Mouse (Mus musculus) limb, embryonic 13.5 days (tissue): ENCODE results near the gene Itm2a. TPM values are rescaled to one million over a fixed set of nuclear protein-coding genes. Genes with fewer than 3 reads are reported as not detected.

Experiments
- ATAC-seq: fragments of 200-750 bp; cut with Nextera tagmentation; 2 replicates; pipeline ENCODE4 v1.8.0; 2017; ENCODE audit warnings: low read depth, moderate number of reproducible peaks, moderate TSS enrichment; ENCODE audit not compliant: low FRiP score
- H3K27ac ChIP-seq: fragments of 300-500 bp; sonication (generic); 2 replicates; pipeline ENCODE4 v1.5.1; 2015; ENCODE audit warnings: inconsistent platforms, mild to moderate bottlenecking, moderate library complexity
- H3K27me3 ChIP-seq: fragments of 300-500 bp; sonication (generic); 2 replicates; pipeline ENCODE4 v1.6.1; 2015; ENCODE audit warnings: mild to moderate bottlenecking, inconsistent platforms
- H3K36me3 ChIP-seq: fragments of 300-500 bp; sonication (generic); 2 replicates; pipeline ENCODE4 v1.6.1; 2015; ENCODE audit warnings: inconsistent platforms, mild to moderate bottlenecking, moderate library complexity
- H3K4me1 ChIP-seq: fragments of 300-500 bp; sonication (generic); 2 replicates; pipeline ENCODE4 v1.6.1; 2015; ENCODE audit warnings: inconsistent platforms
- H3K4me2 ChIP-seq: fragments of 300-500 bp; sonication (generic); replicated peaks from 2 replicates; pipeline ENCODE4 v1.6.1; 2015; ENCODE audit warnings: inconsistent platforms, mild to moderate bottlenecking, moderate library complexity
- H3K4me3 ChIP-seq: fragments of 300-500 bp; sonication (generic); 2 replicates; pipeline ENCODE4 v1.5.1; 2015; ENCODE audit warnings: moderate library complexity, mild to moderate bottlenecking, inconsistent platforms
- H3K9ac ChIP-seq: fragments of 300-500 bp; sonication (generic); 2 replicates; pipeline ENCODE4 v1.6.1; 2015; ENCODE audit warnings: mild to moderate bottlenecking, inconsistent platforms
- H3K9me3 ChIP-seq: fragments of 300-500 bp; sonication (generic); 2 replicates; pipeline ENCODE4 v1.6.1; 2016; ENCODE audit warnings: inconsistent platforms
- WGBS: fragments of 180-500 bp; shearing (Covaris S2); methylation state at CpG from one replicate; pipeline ENCODE4 v1.1.7; 2015; 5-methylcytosine and 5-hydroxymethylcytosine counted together
- polyA plus RNA-seq: library from polyadenylated mRNA; unstranded; fragments of >200 nt; fragmentation: Nextera tagmentation; extraction: Ambion mirVana; gene quantifications from 2 replicates; pipeline ENCODE4 v1.2.1, GENCODE M21; 2015

Itm2a gene
- 1,138 and 1,166 TPM in 2 replicates for polyA plus RNA-seq

GRCm38 (mm10) chrX:107402915-107403912 lies at the start of gene Itm2a:
TSS of gene Itm2a (minus strand) at chrX:107403376.
- H3K27ac ChIP-seq, result peak within 1 kb of the TSS; percentile 84
- 18% methylated on average over 28 of the region's 30 CpGs for WGBS
- H3K9ac ChIP-seq, result peak within 1 kb of the TSS; percentile 75
- H3K4me1 ChIP-seq, result peaks cover 3% of the 10 kb centered on the region; the same call in 1 of the 2 replicates
- peak within 1 kb of the TSS; percentile 60 for H3K4me3 ChIP-seq
- peak within 1 kb of the TSS; percentile 60 for H3K4me2 ChIP-seq
- H3K9me3 ChIP-seq, result no peaks in the 10 kb centered on the region
- ATAC-seq, result peak; percentile 97
- H3K36me3 ChIP-seq, result no peaks in the 10 kb centered on the region
- H3K27me3 ChIP-seq, result no peaks in the 10 kb centered on the region

- no peak overlapping the region for H3K9ac ChIP-seq
- H3K36me3 ChIP-seq, result no peaks in the 10 kb centered on the region
- no peak overlapping the region for H3K4me2 ChIP-seq
- H3K4me3 ChIP-seq, result no peak overlapping the region
- ATAC-seq, result no peak
- WGBS, result 1% methylated on average over 2 of the region's 2 CpGs
- H3K27me3 ChIP-seq, result no peaks in the 10 kb centered on the region
- no peak overlapping the region for H3K27ac ChIP-seq
- H3K9me3 ChIP-seq, result no peaks in the 10 kb centered on the region
- H3K4me1 ChIP-seq, result no peaks in the 10 kb centered on the region
Measured at GRCm38 (mm10) chrX:107435887-107436286, 32.7 kb upstream of the Itm2a start.

- Histone ChIP-seq H3K4me1 (no peaks in the 10 kb centered on the region), H3K27ac (no peak overlapping the region), H3K27me3 (no peaks in the 10 kb centered on the region), H3K4me2 (no peak overlapping the region), H3K4me3 (no peak overlapping the region), H3K9me3 (no peaks in the 10 kb centered on the region), H3K9ac (no peak overlapping the region), H3K36me3 (no peaks in the 10 kb centered on the region)
- WGBS, result 84% methylated on average over 2 of the region's 2 CpGs
- ATAC-seq, result no peak
Measured at GRCm38 (mm10) chrX:107421304-107421703, 18.1 kb upstream of the Itm2a start.

- Histone ChIP-seq H3K27me3 (no peaks in the 10 kb centered on the region), H3K36me3 (no peaks in the 10 kb centered on the region), H3K4me2 (no peak overlapping the region), H3K9me3 (no peaks in the 10 kb centered on the region), H3K4me3 (no peak overlapping the region), H3K27ac (no peak overlapping the region), H3K4me1 (no peaks in the 10 kb centered on the region), H3K9ac (no peak overlapping the region)
- ATAC-seq, result no peak
- 65% methylated on average over 3 of the region's 3 CpGs for WGBS
Measured at GRCm38 (mm10) chrX:107417345-107417744, 14.2 kb upstream of the Itm2a start.

- no peak for ATAC-seq
- Histone ChIP-seq H3K9ac (no peak overlapping the region), H3K4me3 (no peak overlapping the region), H3K9me3 (no peaks in the 10 kb centered on the region), H3K36me3 (no peaks in the 10 kb centered on the region), H3K4me1 (no peaks in the 10 kb centered on the region), H3K4me2 (no peak overlapping the region), H3K27me3 (no peaks in the 10 kb centered on the region), H3K27ac (no peak overlapping the region)
- WGBS, result 64% methylated on average over 1 of the region's 1 CpGs
Measured at GRCm38 (mm10) chrX:107415999-107416398, 12.8 kb upstream of the Itm2a start.

GRCm38 (mm10) chrX:107402481-107402880 lies 695 bp downstream of the Itm2a start:
- Histone ChIP-seq H3K4me3 (peak overlapping the region; percentile 60), H3K27me3 (no peaks in the 10 kb centered on the region), H3K9ac (peak overlapping the region; percentile 75), H3K4me1 (peaks cover 3% of the 10 kb centered on the region; the same call in 1 of the 2 replicates), H3K36me3 (no peaks in the 10 kb centered on the region; the same call in 1 of the 2 replicates), H3K27ac (peak overlapping the region; percentile 84), H3K4me2 (peak overlapping the region; percentile 60), H3K9me3 (no peaks in the 10 kb centered on the region)
- no peak for ATAC-seq
- 20% methylated on average over 18 of the region's 18 CpGs for WGBS

- ATAC-seq, result no peak
- no peak overlapping the region for H3K9ac ChIP-seq
- no peaks in the 10 kb centered on the region for H3K9me3 ChIP-seq
- H3K27me3 ChIP-seq, result no peaks in the 10 kb centered on the region
- H3K4me2 ChIP-seq, result peak overlapping the region; percentile 19; the same call in 1 of the 2 replicates
- H3K27ac ChIP-seq, result no peak overlapping the region
- no peak overlapping the region for H3K4me3 ChIP-seq
- peaks cover 3% of the 10 kb centered on the region; the same call in 1 of the 2 replicates for H3K4me1 ChIP-seq
- 87% methylated on average over 8 of the region's 8 CpGs for WGBS
- H3K36me3 ChIP-seq, result no peaks in the 10 kb centered on the region; the same call in 1 of the 2 replicates
Measured at GRCm38 (mm10) chrX:107399087-107399486, 4.1 kb downstream of the Itm2a start.

- H3K4me2 ChIP-seq, result no peak overlapping the region
- H3K9me3 ChIP-seq, result no peaks in the 10 kb centered on the region
- ATAC-seq, result no peak
- no peaks in the 10 kb centered on the region for H3K27me3 ChIP-seq
- no peak overlapping the region for H3K27ac ChIP-seq
- no peak overlapping the region for H3K4me3 ChIP-seq
- 51% methylated on average over 3 of the region's 3 CpGs for WGBS
- no peaks in the 10 kb centered on the region; the same call in 1 of the 2 replicates for H3K36me3 ChIP-seq
- H3K9ac ChIP-seq, result no peak overlapping the region
- no peaks in the 10 kb centered on the region for H3K4me1 ChIP-seq
Measured at GRCm38 (mm10) chrX:107393256-107393655, 9.9 kb downstream of the Itm2a start.

- no peak overlapping the region for H3K9ac ChIP-seq
- no peaks in the 10 kb centered on the region for H3K27me3 ChIP-seq
- no peak overlapping the region for H3K4me3 ChIP-seq
- H3K9me3 ChIP-seq, result no peaks in the 10 kb centered on the region
- H3K4me2 ChIP-seq, result no peak overlapping the region
- no peaks in the 10 kb centered on the region for H3K4me1 ChIP-seq
- H3K27ac ChIP-seq, result no peak overlapping the region
- no peaks in the 10 kb centered on the region for H3K36me3 ChIP-seq
- ATAC-seq, result no peak
- 79% methylated on average over 1 of the region's 1 CpGs for WGBS
Measured at GRCm38 (mm10) chrX:107375329-107375728, 27.8 kb downstream of the Itm2a start.

Other genes starting within 250 kb of the Itm2a start
- 0.04 and 0.22 TPM in 2 replicates for gene Gpr174, start 147.5 kb downstream of the Itm2a start, polyA plus RNA-seq